Mouse (Mus musculus) intestine, embryonic 16.5 days (tissue): ENCODE measurements around the gene Plxna4. TPM values are rescaled to one million over a fixed set of nuclear protein-coding genes. Genes with fewer than 3 reads are reported as not detected.

Experiments
- ATAC-seq: fragments of 200-750 bp; cut with Nextera tagmentation; 2 replicates; pipeline ENCODE4 v1.8.0; 2017; ENCODE audit warnings: moderate TSS enrichment, moderate library complexity
- H3K27ac ChIP-seq: fragments of 300-500 bp; sonication (generic); 2 replicates; pipeline ENCODE4 v1.5.1; 2014; ENCODE audit warnings: mild to moderate bottlenecking, low read length
- H3K27me3 ChIP-seq: fragments of 300-500 bp; sonication (generic); replicated peaks from 2 replicates; pipeline ENCODE4 v1.6.1; 2014; ENCODE audit warnings: low read length, control low read depth, mixed read lengths; ENCODE audit not compliant: control insufficient read depth, insufficient read depth
- H3K36me3 ChIP-seq: fragments of 300-500 bp; sonication (generic); 2 replicates; pipeline ENCODE4 v1.6.1; 2014; ENCODE audit warnings: low read length, control low read depth; ENCODE audit not compliant: control insufficient read depth, insufficient read depth
- H3K4me1 ChIP-seq: fragments of 300-500 bp; sonication (generic); 2 replicates; pipeline ENCODE4 v1.6.1; 2014; ENCODE audit warnings: low read length, control low read depth, mixed read lengths; ENCODE audit not compliant: control insufficient read depth, insufficient read depth
- H3K4me2 ChIP-seq: fragments of 300-500 bp; sonication (generic); 2 replicates; pipeline ENCODE4 v1.6.1; 2014; ENCODE audit warnings: low read depth, low read length, control low read depth
- H3K4me3 ChIP-seq: fragments of 300-500 bp; sonication (generic); 2 replicates; pipeline ENCODE4 v1.5.1; 2014; ENCODE audit warnings: mild to moderate bottlenecking, low read length
- H3K9ac ChIP-seq: fragments of 300-500 bp; sonication (generic); 2 replicates; pipeline ENCODE4 v1.6.1; 2014; ENCODE audit warnings: low read depth, low read length
- H3K9me3 ChIP-seq: fragments of 300-500 bp; sonication (generic); 2 replicates; pipeline ENCODE4 v1.6.1; 2016; ENCODE audit warnings: low read length, control low read depth; ENCODE audit not compliant: control insufficient read depth
- WGBS: fragments of 180-500 bp; shearing (Covaris S2); extraction: QIAGEN DNeasy Blood & Tissue Kit; methylation state at CpG from one replicate; pipeline ENCODE4 v1.1.7; 2014; 5-methylcytosine and 5-hydroxymethylcytosine counted together
- polyA plus RNA-seq: library from polyadenylated mRNA; unstranded; fragments of >200 nt; fragmentation: Nextera tagmentation; extraction: Ambion mirVana; gene quantifications from 2 replicates; pipeline ENCODE4 v1.2.1, GENCODE M21; 2015

Gene Plxna4
- polyA plus RNA-seq, 1 experiment from 2014 or later: 1.3 TPM

DNA sequence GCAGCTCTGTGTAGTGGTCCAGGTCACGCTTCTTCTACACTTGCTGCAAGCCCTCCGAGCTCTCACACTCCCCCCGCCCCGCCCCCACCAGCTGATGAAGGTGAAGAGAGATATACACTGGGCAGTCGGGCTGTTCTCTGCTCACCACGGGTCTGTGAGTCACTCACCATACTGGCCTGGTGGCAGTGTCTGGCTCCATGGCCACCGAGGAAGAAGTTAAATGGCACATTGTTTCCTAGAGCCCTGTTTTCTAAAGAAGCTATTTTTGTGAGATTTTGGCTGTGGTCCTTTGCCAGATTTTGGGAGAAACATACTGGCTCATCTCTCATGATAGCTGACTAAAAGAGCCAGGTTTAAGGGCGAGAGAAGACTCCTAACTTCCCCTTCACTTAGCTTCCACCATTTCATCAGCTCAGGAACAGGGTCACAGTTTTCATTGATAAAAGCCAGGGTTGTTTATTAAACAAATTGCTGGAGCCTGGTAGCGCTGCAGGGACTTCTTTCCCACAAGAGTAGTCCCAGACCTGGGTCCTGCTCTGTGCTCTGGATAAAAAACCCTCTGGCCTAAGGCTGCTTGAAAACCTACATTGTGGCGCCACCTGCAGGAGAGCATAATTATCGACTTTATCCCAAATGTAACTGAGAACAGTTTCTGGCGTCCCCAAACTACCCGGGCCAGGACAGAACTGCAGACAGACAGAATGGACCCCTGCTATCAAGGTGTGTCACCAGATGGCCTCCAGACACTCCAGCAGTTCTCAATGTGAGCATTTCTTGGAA is 3.2 kb upstream of the Plxna4 start:
- Histone ChIP-seq H3K4me2 (no peak overlapping the region), H3K4me3 (no peak overlapping the region), H3K4me1 (peaks cover 15% of the 10 kb centered on the region), H3K27ac (no peak overlapping the region), H3K9ac (no peak overlapping the region), H3K36me3 (no peaks in the 10 kb centered on the region), H3K9me3 (no peaks in the 10 kb centered on the region), H3K27me3 (peaks cover 52% of the 10 kb centered on the region)
- 32% methylated on average over 13 of the region's 13 CpGs for WGBS
- ATAC-seq: peak; percentile 59

DNA sequence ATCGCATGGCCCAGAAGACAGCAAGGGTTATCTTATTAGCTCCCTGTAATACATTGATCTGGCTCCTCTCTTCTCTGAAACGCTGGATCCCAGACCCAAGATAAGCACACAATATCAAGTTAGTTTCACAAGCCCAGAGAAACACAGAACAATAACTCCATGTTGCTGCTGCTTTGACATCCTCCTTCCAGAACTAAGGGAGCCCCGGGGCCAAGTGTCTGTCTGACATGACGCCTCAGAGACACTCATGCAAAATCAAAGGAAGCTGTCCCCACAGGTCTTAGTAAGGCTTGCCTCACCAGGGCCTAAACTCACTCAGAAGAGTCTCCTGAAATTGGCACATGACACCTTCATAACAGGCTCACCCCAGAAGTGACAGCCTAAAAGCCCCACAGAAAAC is 1.6 kb upstream of the Plxna4 start:
- Histone ChIP-seq H3K27me3 (peaks cover 61% of the 10 kb centered on the region), H3K27ac (no peak overlapping the region), H3K9ac (no peak overlapping the region), H3K4me1 (peaks cover 15% of the 10 kb centered on the region), H3K36me3 (no peaks in the 10 kb centered on the region), H3K4me2 (no peak overlapping the region), H3K4me3 (no peak overlapping the region), H3K9me3 (no peaks in the 10 kb centered on the region)
- 47% methylated on average over 4 of the region's 4 CpGs for WGBS
- ATAC-seq: no peak

DNA sequence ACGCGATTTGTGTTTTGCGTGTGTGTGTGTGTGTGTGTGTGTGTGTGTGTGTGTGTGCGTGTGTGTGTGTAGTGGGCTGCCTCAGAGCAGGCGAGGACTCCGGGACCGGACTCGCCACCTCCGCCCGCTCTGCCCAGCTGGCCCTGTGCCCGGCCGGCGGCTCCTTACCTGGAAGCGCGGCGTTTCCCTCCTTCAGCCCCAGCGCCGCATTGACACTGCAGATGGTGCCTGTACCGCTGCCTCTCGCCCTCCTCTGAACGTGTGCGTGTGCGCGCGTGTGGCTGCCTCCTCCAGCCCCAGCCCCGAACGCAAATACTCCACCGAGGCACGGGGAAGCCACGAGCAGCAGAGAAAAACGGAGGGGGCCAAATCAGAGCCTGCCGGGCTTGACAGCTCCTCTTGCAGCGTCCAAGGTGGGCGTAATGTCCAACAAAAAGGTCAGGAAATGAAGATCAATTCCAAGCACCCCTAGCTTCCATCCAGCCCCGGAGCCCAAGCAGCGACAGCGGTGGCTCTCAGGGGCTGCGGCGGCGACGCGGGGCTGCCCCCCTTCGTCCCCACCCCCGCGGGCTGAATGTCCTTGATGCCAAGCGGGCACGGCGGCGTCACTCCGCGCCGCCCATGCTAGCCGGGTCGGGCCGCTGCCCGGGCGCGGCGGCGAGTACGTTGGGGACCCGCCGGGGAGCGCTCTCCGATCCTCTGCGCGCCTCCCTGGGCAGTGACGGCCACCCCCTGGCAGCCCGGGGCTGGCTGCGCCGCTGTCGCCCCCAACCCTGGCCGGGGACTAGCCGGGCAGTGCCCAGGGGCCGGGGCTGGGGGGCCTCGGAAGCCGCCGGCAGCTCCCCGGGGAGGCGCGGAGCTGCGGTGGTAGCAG is 619 bp downstream of the Plxna4 start:
- H3K27ac ChIP-seq: no peak overlapping the region
- peaks cover 63% of the 10 kb centered on the region for H3K27me3 ChIP-seq
- peak overlapping the region; percentile 72 for H3K9ac ChIP-seq
- no peaks in the 10 kb centered on the region for H3K9me3 ChIP-seq
- peak overlapping the region; percentile 99 for H3K4me2 ChIP-seq
- ATAC-seq: peak; percentile 10; the same call in 1 of the 2 replicates
- no peaks in the 10 kb centered on the region for H3K36me3 ChIP-seq
- WGBS: under 1% methylated on average over 82 of the region's 82 CpGs
- H3K4me3 ChIP-seq: peak overlapping the region; percentile 59
- peaks cover 15% of the 10 kb centered on the region for H3K4me1 ChIP-seq

DNA sequence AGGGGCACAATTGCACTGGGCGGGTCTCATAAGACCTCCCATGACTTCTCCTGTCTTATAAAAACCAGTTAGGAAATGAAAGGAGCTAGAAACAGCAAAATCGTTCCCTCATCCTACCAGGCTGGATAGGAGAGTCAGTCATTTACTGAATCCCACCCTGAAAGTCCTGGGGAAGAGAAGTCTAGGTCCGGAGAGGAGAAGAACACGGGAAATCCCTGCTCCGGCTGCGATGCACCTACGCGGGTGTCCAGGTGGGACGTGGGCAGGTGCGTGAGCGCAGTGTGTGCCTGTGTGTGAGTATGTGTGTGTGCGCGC is 1.2 kb downstream of the Plxna4 start:
- WGBS: 7% methylated on average over 13 of the region's 13 CpGs
- no peak for ATAC-seq
- Histone ChIP-seq H3K27ac (no peak overlapping the region), H3K9me3 (no peaks in the 10 kb centered on the region), H3K9ac (peak overlapping the region; percentile 72; the same call in 1 of the 2 replicates), H3K4me2 (peak overlapping the region; percentile 99), H3K27me3 (peaks cover 63% of the 10 kb centered on the region), H3K4me3 (peak overlapping the region; percentile 59), H3K4me1 (peaks cover 15% of the 10 kb centered on the region), H3K36me3 (no peaks in the 10 kb centered on the region)

DNA sequence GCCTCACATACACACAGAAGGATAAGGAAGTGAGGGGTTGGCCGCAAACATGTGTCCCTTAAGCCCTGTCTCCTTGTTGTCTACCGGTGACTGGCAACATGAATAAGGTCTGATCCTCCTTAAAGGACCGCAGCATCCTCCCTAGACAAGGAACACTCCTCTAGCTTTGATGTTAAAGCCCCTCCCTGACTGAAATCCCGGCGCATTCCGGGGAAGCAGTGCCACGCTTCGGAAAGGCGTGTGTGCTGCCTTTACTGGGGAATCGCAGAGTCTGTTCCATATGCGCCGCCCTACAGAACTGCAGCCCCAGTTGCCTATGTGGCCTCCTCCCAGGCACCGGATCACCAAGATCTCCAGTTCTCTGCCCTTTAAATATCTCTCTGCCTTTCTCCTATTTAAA is 1.6 kb downstream of the Plxna4 start:
- WGBS: 2% methylated on average over 13 of the region's 13 CpGs
- no peak overlapping the region for H3K27ac ChIP-seq
- H3K4me2 ChIP-seq: peak overlapping the region; percentile 99
- H3K4me1 ChIP-seq: peaks cover 15% of the 10 kb centered on the region
- H3K27me3 ChIP-seq: peaks cover 63% of the 10 kb centered on the region
- no peak for ATAC-seq
- no peaks in the 10 kb centered on the region for H3K36me3 ChIP-seq
- H3K4me3 ChIP-seq: peak overlapping the region; percentile 59
- no peaks in the 10 kb centered on the region for H3K9me3 ChIP-seq
- 0 out of 2 replicates have a peak overlapping the region, but pooled peaks have one; percentile 18 for H3K9ac ChIP-seq

DNA sequence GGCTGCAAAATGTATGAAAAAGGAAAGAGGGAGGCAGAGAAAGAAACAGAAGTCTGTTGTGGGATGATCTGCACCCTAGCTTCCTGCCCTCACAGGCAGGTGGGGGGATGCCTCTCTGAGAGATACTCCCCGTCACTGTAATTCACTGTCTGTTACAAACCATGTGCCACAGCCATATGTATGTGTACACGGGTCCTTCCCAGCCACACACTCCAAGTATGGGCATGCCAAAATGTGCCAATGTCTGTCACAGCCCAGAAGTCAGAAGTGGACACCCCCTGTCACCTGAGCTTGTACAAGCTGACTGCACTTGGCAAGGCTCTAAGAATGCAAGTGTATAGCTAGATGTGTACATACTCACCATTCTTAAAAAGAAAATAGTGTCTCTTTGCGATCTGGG is 2.8 kb downstream of the Plxna4 start:
- H3K4me2 ChIP-seq: no peak overlapping the region
- H3K4me3 ChIP-seq: peak overlapping the region; percentile 4; the same call in 1 of the 2 replicates
- WGBS: 49% methylated on average over 3 of the region's 3 CpGs
- H3K27me3 ChIP-seq: peaks cover 52% of the 10 kb centered on the region
- H3K9ac ChIP-seq: no peak overlapping the region
- no peak overlapping the region for H3K27ac ChIP-seq
- H3K36me3 ChIP-seq: no peaks in the 10 kb centered on the region
- peaks cover 15% of the 10 kb centered on the region for H3K4me1 ChIP-seq
- H3K9me3 ChIP-seq: no peaks in the 10 kb centered on the region
- ATAC-seq: no peak

DNA sequence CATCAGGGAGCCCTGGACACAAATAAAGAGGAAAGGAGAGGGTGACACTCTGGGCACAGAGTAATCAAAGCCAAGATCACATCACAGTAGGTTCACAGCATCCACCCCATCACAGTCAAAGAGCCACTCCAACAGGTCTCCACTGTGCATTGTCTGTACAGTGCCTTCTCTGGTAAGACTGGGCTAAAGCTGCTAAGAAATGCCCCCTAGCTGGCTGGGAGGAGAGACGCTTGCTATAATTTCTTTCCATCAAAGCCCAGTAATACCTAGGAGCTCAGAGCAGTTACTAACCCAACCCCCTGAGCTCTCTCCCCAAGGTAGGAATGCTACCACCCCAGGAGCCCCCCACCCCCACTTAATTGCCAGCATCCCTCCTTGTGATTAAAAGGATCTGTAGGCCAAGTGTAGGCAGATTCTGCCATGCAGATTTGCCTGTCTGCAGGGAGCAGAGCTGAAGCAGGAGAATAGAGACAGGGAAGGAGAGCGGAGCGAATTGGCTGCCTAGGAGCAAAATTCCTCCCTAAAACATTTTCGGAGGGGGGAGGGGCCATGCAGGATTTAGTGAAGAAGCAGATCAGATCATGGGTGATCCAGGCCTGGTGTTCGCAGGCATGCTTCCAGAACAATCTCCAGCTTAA is 3.6 kb downstream of the Plxna4 start:
- Histone ChIP-seq H3K27me3 (peaks cover 46% of the 10 kb centered on the region), H3K4me1 (peaks cover 15% of the 10 kb centered on the region), H3K27ac (no peak overlapping the region), H3K36me3 (no peaks in the 10 kb centered on the region), H3K4me3 (no peak overlapping the region), H3K9me3 (no peaks in the 10 kb centered on the region), H3K4me2 (no peak overlapping the region), H3K9ac (no peak overlapping the region)
- no peak for ATAC-seq
- WGBS: 33% methylated on average over 5 of the region's 5 CpGs

DNA sequence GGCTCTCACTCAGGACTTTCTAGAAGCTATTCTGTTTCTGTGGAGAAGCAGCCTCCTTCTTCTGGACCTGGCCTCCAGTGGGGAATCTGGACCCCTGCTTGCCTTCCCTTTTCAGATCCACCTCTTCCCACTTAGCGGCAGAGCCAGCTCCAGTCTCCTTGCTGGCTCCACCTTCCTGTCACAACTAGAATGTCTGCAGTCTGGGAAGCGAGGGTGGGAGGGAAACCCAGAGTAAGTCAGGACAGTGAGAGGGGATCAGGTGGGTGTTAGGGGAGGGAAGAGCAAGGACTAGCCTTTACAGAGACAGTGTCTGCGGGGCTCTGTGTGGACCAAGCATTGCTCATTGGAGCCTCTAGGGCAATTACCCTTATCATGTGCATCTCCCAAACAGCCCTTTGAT is 4.4 kb downstream of the Plxna4 start:
- 11% methylated on average over 3 of the region's 3 CpGs for WGBS
- H3K9ac ChIP-seq: no peak overlapping the region
- H3K36me3 ChIP-seq: no peaks in the 10 kb centered on the region
- ATAC-seq: no peak
- no peak overlapping the region for H3K4me3 ChIP-seq
- H3K9me3 ChIP-seq: no peaks in the 10 kb centered on the region
- H3K27me3 ChIP-seq: peaks cover 39% of the 10 kb centered on the region
- H3K4me1 ChIP-seq: peaks cover 15% of the 10 kb centered on the region
- H3K27ac ChIP-seq: no peak overlapping the region
- no peak overlapping the region for H3K4me2 ChIP-seq

DNA sequence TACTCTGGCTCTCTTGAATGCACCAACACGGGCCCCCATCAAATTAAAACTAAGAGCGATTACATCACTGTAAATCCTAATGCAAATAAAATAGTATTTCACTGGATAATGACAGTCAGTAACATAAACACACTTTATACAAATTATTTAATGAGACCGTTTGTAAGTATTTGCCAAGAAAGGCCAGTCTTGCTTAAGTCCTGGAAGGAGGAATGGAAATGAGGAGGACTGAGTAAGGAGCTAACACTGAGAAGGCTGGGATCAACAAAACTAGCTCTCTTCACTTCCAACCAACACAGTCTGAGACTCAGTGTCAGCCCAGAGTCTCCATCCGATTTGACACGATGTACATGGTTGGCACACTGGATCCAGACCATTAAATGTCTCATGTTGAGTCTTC is 16.5 kb downstream of the Plxna4 start:
- no peak overlapping the region for H3K27ac ChIP-seq
- H3K27me3 ChIP-seq: no peaks in the 10 kb centered on the region
- no peaks in the 10 kb centered on the region for H3K9me3 ChIP-seq
- H3K4me3 ChIP-seq: no peak overlapping the region
- H3K4me1 ChIP-seq: 0 out of 2 replicates have a peak, but pooled peaks cover 3% of the 10 kb centered on the region
- WGBS: 66% methylated on average over 5 of the region's 5 CpGs
- no peak overlapping the region for H3K4me2 ChIP-seq
- H3K9ac ChIP-seq: no peak overlapping the region
- no peak for ATAC-seq
- no peaks in the 10 kb centered on the region for H3K36me3 ChIP-seq
